Mouse (Mus musculus) lung, postnatal 0 days (tissue): ENCODE data around the gene Prrc2a.

Source experiments
- CTCF ChIP-seq: IDR thresholded peaks from 2 replicates; pipeline ENCODE4 v1.5.1; 2016; ENCODE audit warnings: antibody characterized with exemption, mild to moderate bottlenecking
- EP300 ChIP-seq: IDR thresholded peaks from 2 replicates; pipeline ENCODE4 v1.6.1; 2016; ENCODE audit warnings: antibody characterized with exemption, mild to moderate bottlenecking, control low read depth

- TF ChIP-seq EP300 = no peak
- TF ChIP-seq CTCF = no peak
These were observed 56.6 kb downstream of the Prrc2a start, which contains the start of gene Ly6g5c for GRCm38 (mm10) chr17:35108097-35108496.
